Mouse (Mus musculus) 3134 (cell line): Measurements from ENCODE around the gene Rpl28.

Experiments
- DNase-seq: peaks from one replicate; pipeline ENCODE4 v3.0.0-alpha.2; 2011; ENCODE audit warnings: low spot score; ENCODE audit not compliant: insufficient read length; ENCODE audit errors: extremely low read depth

Rpl28 gene

GRCm38 (mm10) chr7:4792278-4793212, at the start of gene Rpl28:
Rpl28 (plus strand) TSS chr7:4792874.
- peak; percentile 91 for DNase-seq

GRCm38 (mm10) chr7:4743354-4743753, 49.3 kb upstream of the Rpl28 start:
- no peak for DNase-seq

- no peak for DNase-seq
Observed at GRCm38 (mm10) chr7:4744886-4745285, 47.8 kb upstream of the Rpl28 start.

GRCm38 (mm10) chr7:4746326-4746980, 46.2 kb upstream of the Rpl28 start:
- DNase-seq: no peak

GRCm38 (mm10) chr7:4747156-4747899, 45.3 kb upstream of the Rpl28 start:
- DNase-seq: no peak

GRCm38 (mm10) chr7:4748321-4748720, 44.4 kb upstream of the Rpl28 start:
- no peak for DNase-seq

GRCm38 (mm10) chr7:4749169-4749568, 43.5 kb upstream of the Rpl28 start:
- no peak for DNase-seq

GRCm38 (mm10) chr7:4751971-4752820, 40.5 kb upstream of the Rpl28 start:
- no peak for DNase-seq

- no peak for DNase-seq
Observed at GRCm38 (mm10) chr7:4752821-4753570, 39.7 kb upstream of the Rpl28 start, which contains the start of gene Cox6b2. Cox6b2 (minus strand) TSS chr7:4753094.

GRCm38 (mm10) chr7:4759670-4760069, 33.0 kb upstream of the Rpl28 start:
- no peak for DNase-seq

- DNase-seq: no peak
Observed at GRCm38 (mm10) chr7:4764946-4765710, 27.5 kb upstream of the Rpl28 start.

GRCm38 (mm10) chr7:4771202-4771601, 21.5 kb upstream of the Rpl28 start, which contains the start of gene Fam71e2:
Fam71e2 (minus strand) TSS chr7:4771302.
- DNase-seq: no peak

GRCm38 (mm10) chr7:4776131-4776530, 16.5 kb upstream of the Rpl28 start:
- no peak for DNase-seq

GRCm38 (mm10) chr7:4776861-4777830, 15.5 kb upstream of the Rpl28 start:
- DNase-seq: no peak

GRCm38 (mm10) chr7:4777851-4778637, 14.6 kb upstream of the Rpl28 start:
- DNase-seq: no peak

GRCm38 (mm10) chr7:4779921-4780320, 12.8 kb upstream of the Rpl28 start:
- peak; percentile 37 for DNase-seq

GRCm38 (mm10) chr7:4782130-4782529, 10.5 kb upstream of the Rpl28 start:
- DNase-seq: no peak
